Mouse (Mus musculus): ENCODE data around the gene Selenos.

The Selenos gene

DNA sequence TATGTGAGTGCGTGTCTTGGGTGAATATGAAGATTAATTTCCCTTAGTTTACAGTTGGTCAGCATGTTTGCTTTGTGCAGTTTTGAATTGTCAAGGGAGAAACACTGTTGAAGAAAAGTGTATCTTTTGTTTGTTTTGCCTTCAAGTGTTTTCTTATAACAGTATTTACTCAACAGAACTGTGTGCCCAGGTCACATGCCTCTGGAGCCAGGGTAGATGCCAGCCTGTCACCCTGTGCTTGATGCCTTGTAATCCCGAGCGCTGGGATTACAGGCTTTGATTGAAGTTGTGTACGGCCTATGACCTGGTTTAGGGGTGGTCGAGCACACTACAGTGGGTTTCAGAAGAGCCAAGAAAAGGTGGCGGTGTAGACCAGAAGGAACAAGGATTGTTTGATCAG lies 4.3 kb downstream of the Selenos start:
- DNase-seq (ENCODE audit: inconsistent age in 2 of 2, low spot score in 1 of 2) = no peak

DNA sequence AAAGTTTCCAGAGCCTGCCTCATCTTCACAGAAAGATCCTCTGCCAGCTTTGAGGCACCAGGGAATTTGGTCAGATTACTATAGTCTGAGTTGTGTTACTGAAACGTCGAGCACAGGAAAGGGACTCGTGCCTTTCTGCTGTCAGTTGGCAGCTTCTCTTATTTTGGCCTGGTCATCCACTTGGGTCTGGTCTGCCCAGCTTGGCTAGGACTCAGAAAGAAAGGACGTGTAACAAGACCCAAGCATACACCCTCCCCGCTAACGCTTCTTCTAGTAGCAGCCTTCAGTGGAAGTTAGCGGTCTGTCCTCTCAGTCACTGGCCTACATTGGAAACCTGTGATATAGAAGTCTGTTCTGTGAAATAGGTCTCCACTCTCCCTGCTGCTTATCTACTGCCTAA lies 5.1 kb downstream of the Selenos start:
- no peak for DNase-seq (ENCODE audit: inconsistent age in 2 of 2, low spot score in 1 of 2)

DNA sequence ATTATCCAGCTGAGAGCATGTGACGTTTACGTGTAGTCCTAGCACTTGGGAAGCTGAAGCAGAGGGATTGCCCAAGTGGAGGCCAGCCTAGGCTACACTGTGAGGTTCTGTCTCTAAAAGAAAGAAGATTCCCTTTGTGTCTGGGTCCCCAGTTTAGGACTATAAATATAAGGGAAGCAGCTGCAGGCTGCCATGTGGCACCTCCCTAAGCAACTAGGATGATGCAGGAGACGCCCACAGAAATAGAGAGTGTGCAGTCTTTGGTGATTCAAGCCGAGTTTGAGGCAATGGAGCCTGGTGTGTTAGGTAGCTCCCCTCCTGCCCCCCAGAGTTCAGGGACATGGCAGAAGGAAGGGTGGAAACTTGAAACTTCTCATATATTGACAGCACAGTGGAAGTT lies 8.2 kb downstream of the Selenos start:
- DNase-seq (ENCODE audit: inconsistent age in 2 of 2, low spot score in 1 of 2) = no peak

DNA sequence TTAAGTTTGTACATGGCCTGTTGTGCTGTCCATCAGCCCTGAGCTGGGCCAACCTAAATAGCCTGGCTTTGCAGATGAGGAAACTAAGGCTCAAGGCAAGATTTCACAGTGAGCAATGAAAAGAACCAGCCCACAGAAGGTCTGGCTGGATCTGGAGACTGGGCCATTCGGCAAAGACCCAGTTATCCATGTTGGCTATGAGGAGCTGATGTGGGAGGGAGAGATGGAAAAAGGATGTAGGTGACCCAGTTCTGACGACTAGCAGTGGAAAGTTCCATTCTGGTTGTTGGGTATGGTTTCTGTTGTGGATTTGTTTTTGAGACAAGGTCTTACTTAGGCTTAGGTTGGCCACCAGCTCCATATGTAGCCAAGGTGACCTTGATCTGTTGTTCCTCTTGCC lies 8.6 kb downstream of the Selenos start:
- no peak for DNase-seq (ENCODE audit: inconsistent age in 2 of 2, low spot score in 1 of 2)

DNA sequence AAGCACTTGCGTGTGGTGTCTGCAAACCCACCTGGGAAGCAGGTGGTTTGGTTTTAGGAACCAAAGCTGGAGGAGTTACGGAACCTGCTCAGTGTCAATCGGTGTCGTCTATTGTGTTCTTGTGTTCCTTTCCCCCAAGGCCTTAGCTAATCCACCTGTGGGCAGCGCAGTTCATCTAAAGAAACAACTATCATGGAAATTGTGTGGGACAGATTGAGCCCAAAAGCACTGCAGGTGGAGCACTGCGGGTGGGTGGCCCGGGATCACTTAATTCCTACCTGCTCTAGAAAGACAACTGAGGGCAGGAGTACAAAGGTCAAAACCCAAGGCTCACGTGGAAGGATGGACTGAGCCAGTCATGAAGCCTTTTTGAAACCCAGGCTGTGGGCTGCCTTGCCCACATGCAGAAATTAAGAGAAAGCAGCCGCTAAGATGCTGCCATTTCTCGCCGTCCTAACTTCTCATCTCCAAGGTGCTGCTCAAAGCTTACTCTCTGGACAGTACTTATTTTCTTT lies 11.3 kb downstream of the Selenos start:
- no peak for DNase-seq (ENCODE audit: inconsistent age in 2 of 2, low spot score in 1 of 2)

DNA sequence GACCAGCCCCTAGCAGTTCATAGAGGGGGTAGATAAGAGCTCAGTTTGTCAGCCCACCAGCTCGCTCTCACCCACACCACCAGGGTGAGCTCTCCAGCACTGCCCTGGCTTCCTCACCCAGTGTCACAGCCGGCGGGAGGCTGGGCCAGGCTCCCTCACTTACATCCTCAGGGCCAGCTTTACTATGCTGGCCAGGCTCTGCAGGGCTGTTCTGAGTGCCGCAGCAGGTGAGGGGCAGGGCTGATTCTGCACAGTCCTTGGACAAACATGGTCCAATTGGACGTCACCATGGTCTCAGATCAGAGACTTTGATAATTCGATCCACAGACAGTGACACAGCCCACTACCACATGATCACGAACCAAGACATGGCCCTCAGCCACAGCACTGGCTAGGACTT lies 12.1 kb downstream of the Selenos start:
- DNase-seq (ENCODE audit: inconsistent age in 2 of 2, low spot score in 1 of 2) = no peak

DNA sequence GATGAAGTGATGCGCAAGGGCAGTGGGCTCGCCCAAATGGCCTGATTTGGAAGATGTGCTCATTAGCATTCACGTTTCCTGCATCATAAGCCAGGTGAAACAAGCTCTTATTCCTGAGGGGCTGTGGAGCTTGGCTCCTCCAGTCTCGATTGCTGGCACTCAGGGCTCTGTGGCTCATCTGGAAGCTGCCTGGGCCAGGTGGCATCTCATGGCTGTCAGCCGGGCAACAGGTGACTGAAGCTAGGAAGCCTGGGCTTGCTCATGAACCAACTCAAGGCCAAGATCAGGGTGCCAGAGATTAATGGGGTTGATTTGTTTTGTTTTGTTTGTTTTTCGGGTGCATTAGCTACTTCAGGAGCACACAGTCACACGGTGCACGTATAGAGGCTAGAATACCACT lies 13.2 kb downstream of the Selenos start:
- DNase-seq (ENCODE audit: inconsistent age in 2 of 2, low spot score in 1 of 2) = no peak

DNA sequence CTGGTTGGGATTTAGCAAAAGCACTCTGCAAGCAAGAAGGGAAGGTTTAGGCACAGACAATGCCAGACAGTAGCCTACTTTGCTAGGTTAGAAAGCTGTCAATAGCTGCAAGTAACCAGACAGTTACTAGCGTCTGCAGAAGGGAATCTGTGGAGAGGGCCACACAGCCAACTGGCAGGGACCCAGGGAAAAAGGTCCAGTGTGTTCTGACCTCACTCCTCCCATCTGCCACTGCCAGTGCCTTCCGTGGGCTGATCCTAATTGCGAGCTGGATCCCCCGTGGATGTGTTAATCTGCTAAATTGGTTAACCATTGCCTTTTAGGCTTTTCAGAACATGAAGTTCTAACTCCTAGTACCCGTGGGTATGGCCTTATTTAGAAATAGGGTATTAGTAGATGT lies 14.7 kb downstream of the Selenos start:
- DNase-seq (ENCODE audit: inconsistent age in 2 of 2, low spot score in 1 of 2) = peak; percentile 49 to 51

DNA sequence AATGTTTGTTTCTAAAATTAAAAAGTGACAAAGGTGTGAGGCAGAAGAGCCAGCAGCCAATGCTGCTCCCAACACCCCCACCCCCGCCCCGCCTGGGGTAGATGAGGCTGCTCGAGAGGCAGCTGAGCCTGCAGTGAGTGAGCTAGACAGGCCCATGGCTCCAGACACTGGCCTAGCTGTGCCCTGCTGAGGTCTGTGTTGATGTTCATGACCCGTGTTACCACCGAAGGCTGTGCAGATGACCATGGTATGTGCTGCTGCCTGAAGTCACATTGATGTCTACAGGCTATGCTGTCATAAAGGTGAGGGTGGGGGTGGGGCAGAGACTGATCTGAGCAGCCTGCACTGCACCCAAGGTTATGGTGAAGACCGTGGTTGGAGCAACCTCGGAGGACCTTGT lies 19.4 kb downstream of the Selenos start:
- DNase-seq (ENCODE audit: inconsistent age in 2 of 2, low spot score in 1 of 2) = no peak

DNA sequence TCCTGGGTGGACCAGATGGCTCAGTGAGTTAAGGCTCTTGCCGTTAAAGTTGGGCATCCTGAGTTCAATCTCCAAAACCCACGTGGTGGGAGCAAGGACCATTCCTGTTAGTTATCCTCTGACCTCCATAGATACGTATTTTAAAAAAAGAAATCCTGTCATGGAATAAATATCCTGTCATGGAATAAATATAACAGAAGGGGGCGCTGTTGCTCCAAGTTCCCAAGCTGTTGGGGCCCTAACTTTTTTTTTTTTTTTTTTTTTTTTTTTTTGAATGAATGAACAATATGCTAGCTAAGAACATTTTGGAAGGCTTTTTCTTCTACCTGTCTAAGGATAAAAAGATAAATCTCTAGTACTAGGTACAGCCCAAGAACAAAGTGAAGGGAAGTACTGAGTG lies 22.4 kb downstream of the Selenos start:
- DNase-seq (ENCODE audit: inconsistent age in 2 of 2, low spot score in 1 of 2) = peak in 1 of 2 experiments; percentile 78

DNA sequence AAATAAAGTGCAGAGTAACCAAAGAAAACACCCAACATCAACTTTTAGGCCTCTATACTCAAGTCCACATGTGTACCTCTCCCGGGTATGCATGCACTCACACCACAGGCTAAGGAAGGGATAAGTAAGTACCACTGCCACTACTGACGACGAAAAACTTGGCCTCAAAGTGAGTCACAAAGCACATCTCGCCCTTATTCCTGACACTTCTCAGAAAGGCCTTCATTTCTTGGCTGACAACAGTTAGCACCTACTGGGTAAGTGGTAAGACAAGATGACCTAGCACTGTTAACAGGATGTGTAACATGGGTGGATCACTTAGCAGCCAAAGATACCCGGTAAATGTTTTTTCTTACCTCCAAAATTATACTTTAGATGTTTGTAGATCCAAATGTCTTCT lies 25.1 kb downstream of the Selenos start:
- no peak for DNase-seq (ENCODE audit: inconsistent age in 2 of 2, low spot score in 1 of 2)

DNA sequence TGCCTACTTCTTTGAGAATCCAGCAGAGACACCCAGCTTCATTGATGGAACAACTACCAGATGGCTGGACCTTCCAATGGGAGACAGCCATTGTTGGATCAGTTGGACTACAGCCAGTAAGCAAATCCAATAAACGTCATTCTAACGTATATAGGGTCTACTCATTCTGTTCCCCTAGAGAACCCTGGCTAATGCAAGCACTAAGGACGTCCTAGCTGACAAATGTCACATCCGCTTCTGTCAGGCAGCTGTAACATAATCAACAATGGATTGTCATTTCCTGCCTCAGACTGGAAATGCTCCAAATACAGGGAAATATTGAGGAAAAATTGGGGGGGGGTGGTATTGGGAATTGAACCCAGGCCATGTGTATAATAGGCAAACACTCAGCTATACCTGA lies 26.3 kb downstream of the Selenos start:
- DNase-seq (ENCODE audit: inconsistent age in 2 of 2, low spot score in 1 of 2) = no peak

DNA sequence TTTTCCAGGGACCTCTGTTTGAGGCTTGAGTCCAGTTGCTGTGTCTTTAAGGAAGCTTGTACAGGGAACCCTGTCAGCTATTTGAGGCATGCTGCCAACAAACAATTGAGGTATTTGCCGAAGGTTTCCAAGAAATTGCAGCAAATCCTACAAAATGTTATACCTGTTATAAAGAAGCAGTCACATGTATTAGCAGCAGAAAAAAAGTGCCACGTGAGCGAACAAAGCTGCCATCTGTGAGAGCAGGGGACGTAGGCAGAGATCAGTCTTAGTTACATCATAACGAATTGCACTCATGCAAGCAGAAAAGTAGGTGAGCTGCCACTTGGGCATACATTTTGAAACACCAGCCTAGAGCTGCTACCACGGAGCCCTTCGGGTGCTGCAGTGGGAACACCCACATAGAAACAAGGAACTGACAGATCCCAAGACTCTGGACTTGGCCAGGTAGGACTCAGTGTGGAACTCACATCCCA lies 27.2 kb downstream of the Selenos start:
- DNase-seq (ENCODE audit: inconsistent age in 2 of 2, low spot score in 1 of 2) = no peak

DNA sequence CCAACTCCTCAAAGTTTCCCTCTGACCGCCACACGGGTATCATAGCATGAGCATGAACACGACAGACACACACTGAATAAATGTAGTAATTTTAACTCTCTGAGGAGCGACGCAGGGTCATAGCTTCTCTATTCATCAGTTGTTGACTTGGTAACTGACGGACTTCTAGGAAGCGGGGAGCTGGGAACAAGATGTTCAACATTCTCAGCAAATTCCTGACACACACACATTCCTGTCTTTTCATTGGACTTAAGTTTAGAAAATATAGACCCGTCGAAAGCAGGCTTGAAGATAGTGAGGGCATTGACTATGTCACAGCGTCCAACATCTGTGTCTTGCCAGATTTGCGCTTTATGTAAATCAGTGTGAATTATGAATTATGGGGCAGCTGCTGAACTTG lies 27.8 kb downstream of the Selenos start:
- DNase-seq (ENCODE audit: inconsistent age in 2 of 2, low spot score in 1 of 2) = no peak

DNA sequence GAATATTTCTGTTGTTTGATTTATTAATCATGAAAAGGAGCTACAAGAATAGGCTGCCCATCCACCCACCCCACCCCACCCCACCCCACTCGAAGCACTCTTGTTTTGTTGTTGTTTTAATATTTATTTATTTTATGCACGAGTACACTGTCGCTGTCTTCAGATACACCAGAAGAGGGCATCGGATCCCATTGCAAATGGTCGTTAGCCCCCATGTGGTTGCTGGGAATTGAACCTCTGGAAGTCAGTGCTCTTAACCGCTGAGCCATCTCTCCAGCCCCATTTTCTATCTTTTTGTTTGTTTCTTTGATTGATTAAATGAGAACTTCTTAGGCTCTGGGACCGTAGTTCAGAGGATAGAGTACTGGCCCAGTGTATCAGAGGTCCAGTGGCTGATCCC lies 28.5 kb downstream of the Selenos start:
- DNase-seq (ENCODE audit: inconsistent age in 2 of 2, low spot score in 1 of 2) = peak; percentile 34 to 68

DNA sequence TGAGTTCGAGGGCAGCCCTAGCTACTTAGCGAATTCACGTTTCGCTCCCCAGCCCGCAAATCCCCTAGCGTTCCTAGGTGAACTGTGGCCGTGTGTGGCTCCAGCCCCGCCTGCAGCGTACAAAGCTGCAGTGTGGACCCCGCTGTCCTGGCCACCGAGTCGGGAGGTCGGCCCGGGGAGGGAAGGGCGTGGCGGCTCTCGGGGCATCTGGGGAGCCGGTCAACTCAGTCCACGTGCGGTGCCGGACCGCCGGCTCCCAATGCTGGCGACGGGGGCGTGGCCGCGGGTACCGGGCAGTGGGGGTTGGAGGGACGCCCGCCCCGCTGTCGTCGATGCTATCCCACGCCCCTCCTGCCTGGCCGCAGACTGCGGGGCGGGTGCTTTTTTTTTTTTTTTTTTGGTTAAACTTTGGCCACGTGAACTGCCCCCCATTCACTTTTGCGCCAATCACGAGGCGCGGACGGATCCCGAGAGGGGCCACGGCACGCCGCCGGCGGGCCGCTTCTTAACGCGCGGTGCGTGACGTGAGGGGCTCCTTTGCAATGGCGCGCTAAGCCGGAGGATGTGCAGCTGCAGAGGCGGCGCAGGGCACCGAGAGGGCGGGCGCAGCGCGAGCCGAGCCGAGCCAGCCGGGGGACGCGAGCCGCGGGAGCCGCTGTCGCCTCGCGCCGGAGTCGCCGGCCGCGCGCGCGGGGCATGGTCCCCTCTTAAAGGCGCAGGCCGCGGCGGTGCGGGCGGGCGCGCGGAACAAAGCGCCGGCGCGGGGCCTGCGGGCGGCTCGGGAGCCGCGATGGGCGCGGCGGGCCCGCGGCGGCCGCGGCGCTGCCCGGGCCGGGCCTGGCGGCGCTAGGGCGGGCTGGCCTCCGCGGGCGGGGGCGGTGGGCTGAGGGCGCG lies 29.8 kb downstream of the Selenos start, which contains the start of gene Chsy1:
Chsy1 (plus strand) TSS at position 555 of the 894 bp plus-strand sequence.
- DNase-seq (ENCODE audit: inconsistent age in 2 of 2, low spot score in 1 of 2) = peak; percentile 92 to 97

DNA sequence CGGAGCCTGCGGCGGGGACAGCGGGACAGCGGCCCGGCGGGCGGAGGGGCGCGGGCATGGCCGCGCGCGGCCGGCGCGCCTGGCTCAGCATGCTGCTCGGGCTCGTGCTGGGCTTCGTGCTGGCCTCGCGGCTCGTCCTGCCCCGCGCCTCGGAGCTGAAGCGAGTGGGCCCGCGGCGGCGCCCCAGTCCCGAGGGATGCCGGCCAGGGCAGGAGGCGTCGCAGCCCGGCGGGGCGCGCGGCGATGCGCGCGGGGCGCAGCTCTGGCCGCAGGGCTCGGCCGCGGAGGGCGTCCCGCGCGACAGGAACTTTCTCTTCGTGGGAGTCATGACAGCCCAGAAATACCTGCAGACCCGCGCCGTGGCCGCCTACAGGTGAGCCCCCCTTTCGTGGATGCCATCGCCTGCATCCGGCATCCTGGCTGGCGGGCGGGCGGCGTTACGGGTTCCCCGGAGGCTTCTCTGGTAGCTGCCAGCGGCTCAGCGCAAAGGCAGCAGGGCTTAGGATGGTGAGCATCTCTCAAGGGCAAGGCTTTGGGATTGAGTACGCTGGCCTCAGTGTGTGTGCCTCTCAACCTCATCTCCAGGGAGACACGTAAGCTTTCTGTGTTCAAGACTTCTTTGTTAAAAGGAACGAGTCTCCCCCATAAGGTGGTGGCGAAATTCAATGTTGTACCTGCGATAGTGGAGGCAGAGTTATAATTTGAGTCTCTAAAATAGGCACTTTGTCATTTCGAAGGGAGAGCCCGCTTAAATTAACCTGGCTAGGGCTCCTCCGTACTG lies 30.6 kb downstream of the Selenos start:
- DNase-seq (ENCODE audit: inconsistent age in 2 of 2, low spot score in 1 of 2) = peak; percentile 48 to 78

DNA sequence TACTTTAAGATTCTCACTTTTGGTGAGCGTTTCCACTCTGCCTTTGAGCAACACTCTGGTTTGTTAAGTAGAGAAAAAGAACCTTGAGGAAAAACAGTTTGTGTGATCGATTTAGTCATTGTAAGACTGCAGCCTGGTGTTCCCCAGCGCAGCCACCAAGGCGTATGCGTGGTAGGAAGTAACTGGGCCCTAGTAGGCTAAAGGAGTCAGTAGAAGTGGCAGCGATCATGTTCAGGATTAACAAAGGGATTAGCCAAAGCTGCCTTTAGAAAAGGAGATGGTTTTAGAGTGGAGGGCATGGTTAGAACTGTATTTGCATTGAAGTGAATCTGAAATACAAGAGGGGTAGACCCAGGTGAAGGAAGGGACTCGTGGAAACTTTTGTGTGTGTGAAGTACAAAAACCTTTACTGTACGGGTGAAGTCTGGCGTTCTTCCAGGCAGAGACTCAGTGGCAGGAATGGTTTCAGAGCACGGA lies 31.2 kb downstream of the Selenos start:
- DNase-seq (ENCODE audit: inconsistent age in 2 of 2, low spot score in 1 of 2) = peak in 1 of 2 experiments; percentile 56

DNA sequence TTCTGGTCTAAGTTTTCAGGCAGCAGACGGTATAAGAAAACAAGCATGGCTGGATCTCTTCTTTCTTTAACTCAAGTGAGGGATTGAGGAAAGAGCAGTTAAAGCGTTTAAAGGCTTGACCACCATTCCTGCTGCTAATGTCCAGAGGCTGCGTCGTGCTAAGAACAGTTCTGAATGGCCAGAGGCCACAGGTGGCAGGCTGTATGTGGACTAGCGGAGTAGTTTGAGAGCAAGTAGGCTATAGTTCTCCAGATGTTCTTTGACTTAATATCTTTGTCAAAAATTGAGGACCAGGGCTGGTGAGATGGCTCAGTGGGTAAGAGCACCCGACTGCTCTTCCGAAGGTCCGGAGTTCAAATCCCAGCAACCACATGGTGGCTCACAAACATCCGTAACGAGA lies 31.8 kb downstream of the Selenos start:
- no peak for DNase-seq (ENCODE audit: inconsistent age in 2 of 2, low spot score in 1 of 2)

DNA sequence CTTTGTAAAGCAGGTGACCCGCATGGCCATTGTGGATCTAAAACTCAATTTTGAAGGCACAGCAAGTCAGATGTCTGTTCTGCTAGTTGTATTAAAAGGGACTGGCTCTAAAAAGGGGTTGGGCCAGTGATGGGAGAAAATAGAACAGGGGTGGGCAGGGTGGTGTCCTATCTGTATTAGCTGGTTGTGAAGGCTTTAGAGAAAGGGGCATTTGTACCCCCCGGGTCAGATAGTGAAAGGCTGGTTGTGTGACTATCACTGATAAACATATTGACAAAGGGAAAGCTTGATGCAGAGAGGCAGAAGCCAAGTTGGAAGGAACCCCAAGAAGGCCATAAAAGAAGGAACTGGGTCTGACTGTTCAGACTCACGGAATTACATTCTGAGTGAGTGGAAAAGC lies 34.1 kb downstream of the Selenos start:
- no peak for DNase-seq (ENCODE audit: inconsistent age in 2 of 2, low spot score in 1 of 2)

DNA sequence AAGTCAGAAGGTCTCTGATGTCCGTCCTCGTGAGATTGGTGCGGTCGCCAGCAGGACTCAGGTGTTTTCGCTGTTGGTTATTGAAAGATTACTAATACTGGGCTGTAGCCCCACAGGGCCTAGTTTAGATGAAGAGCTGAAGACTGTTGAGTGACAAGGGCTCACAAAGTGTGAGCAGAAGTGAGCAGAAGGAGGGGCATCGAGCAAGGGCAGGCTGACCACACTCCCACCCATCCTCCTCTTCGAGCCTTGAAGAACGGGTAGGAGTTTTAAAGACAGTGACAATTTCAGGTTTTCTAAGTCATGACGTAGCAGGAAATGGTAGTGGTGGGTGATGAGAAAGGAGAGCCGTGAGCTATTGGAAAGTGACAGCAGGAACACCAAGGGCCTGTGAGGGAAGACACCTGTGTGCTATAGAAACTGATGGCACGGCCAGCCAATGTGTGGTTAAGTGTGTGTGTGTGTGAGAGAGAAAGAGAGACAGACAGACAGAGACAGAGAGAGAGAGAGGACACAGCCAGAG lies 36.4 kb downstream of the Selenos start:
- no peak for DNase-seq (ENCODE audit: inconsistent age in 2 of 2, low spot score in 1 of 2)
